Mouse (Mus musculus): Measurements from ENCODE around the gene Dnase2a.
A peak's percentile ranks its signal among the peaks of the same experiment; 100 is the strongest.

Gene Dnase2a

GRCm38 (mm10) chr8:84908421-84909161 is at the start of gene Dnase2a:
TSS of gene Dnase2a (plus strand) at chr8:84908560.
- peak; percentile 99 for DNase-seq (ENCODE audit: low spot score)

DNA sequence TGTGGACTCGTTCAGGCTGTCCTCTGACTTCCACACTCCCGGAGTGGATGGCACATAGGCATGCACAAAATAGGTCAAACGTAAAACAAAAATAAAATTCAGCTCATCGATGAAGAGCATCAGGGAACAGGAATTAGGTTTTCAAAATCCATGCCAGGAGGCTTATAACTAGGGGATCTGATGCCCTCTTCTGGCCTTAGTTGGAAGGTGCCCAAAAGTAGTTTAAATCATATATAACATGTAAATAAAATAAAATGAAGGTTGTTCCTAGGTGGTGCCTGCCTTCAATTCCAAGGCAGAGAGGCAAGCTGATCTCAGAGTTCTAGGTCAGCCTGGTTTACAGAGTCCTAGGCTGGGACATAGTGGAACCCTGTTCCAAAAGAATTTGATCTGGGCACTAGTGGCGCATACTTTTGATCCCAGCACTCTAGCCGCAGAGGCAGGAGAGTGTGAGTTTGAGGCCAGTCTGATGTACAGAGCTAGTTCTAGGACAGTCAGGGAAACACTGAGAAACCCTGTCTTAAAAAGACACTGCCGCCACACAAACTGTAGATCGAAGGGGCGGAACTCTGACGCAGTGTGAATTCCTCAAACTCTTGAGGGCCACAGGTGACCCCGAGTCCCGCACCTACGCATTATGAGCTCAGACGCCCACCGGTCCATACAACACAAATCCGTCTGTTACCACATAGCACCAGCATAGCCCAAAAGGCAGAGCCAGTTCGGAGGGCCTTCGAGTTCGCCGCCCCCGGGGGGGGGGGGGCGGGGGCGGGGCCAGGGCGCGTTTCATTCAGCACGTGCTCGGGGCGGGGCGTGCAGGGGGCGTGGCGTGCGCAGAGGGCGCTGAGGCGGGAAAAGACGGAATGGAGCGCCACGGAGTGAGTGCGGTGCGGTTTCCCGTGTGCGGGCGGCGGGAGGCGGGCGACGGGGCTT is 36.7 kb upstream of the Dnase2a start, which contains the start of gene Syce2:
Gene Syce2, plus strand, starts transcription at position 736 of the 933 bp plus-strand sequence.
- peak; percentile 68 for DNase-seq (ENCODE audit: low spot score)

GRCm38 (mm10) chr8:84872309-84872965 is 35.9 kb upstream of the Dnase2a start:
- DNase-seq (ENCODE audit: low spot score), result peak; percentile 54

GRCm38 (mm10) chr8:84873016-84873415 is 35.3 kb upstream of the Dnase2a start:
- no peak for DNase-seq (ENCODE audit: low spot score)

GRCm38 (mm10) chr8:84874339-84874738 is 34.0 kb upstream of the Dnase2a start:
- no peak for DNase-seq (ENCODE audit: low spot score)

GRCm38 (mm10) chr8:84877297-84878035 is 30.9 kb upstream of the Dnase2a start:
- no peak for DNase-seq (ENCODE audit: low spot score)

DNA sequence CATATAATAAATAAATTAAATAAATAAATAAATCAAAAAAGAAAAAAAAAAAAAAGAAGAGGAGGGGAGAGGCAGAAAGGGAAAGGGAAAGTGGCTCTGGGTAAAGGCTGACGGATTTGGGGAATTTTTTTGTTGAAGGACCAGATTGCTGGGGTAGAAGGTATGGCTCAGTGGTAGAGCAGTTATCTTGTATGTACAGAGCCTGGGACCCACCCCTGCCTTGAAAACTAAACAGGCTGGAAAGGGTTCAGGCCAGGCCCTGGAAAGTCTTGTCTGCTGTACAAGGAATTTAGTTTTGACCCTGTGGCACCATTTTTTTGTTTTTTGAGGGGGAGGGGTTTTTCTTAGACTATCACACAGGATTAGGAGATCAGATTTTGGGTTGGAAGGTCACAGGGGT is 29.4 kb upstream of the Dnase2a start:
- DNase-seq (ENCODE audit: low spot score), result no peak

DNA sequence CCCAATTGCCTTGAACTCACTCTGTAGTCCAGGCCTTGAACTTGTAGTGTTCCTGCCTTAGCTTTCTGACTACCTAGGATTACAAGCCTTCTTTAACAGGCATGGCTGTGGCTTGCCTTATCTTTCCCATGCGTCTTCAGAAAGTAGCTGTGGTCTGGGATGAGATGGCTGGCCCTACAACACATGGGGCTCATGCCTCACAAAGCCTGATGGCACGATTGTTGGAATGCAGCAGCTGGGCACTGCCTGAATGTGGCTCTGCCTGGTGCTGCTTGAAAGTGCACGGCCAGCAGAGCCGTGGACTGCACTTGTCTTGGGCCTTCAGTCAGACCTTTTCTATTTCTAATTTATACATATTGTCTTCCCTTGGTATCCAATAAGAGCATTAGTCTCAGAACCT is 23.6 kb upstream of the Dnase2a start:
- no peak for DNase-seq (ENCODE audit: low spot score)

DNA sequence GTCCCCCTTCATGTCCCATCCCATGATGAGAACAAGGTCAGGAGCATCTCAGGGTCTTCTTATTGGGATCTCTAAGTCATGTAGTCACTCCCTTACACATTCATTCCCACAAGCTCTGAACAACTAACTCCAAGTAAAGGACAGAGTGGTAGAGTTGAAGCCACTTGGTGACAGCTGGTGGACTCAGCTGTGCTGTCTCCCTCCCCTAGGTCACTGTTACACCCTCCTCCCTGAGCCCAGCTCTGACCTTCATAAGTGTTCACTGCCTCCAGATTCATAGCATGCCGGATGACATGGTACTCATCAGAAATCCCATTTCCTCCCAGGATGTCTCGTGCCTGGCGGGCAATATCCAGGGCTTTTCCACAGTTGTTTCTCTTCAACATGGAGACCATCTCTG is 20.1 kb upstream of the Dnase2a start:
- DNase-seq (ENCODE audit: low spot score), result no peak

DNA sequence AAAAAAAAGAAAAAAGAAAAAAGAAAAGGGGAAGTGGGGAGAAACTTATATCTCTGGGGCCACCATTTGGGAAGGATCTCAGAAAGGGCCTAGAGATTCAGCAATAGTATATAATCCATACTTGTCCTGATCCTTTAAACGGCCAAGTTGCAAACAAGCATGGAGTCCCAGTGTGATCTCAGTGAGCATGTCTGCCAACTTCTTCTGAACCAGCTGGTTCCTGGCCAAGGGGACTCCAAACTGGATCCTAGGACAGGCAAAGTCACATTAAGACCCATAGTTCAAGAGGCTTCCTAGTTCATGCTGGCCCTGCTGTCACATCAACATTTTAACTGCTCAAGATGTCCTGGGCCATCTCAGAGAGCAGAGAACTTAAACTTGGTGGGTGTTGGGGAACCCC is 19.2 kb upstream of the Dnase2a start:
- DNase-seq (ENCODE audit: low spot score), result no peak

DNA sequence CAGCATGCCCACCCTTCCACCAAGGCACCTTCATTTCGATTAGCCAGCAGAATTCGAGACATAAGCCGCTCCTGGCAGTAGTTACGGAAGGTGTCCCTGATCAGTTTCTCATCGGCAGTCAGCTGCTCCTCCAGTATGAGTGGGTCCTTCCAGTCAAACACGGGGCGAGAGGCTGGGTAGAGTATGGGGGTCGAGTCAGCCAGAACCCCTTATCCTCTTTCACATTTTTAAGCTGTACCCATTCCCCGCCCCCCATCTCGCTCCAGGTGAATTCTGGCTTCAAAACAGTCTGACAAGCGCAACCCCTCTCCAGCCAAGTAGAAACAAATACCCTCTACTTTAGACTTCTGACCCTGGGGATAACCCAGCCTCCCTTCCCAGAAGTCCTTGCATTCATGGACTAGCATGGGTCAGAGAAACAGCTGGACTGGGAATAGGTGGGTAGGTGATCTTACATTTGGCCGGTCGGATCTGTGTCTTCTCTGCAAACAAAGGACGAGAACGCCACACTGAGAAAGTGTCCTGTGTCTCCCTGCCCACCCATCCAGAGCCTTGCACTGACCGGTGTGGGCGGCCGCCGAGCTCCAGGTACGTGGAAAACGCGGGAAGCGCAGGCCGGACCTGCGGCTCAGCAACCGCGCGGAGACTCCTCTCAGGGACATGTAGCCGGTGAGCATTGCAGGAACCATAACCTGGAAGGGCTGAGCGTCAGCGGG is 15.2 kb upstream of the Dnase2a start:
- DNase-seq (ENCODE audit: low spot score), result no peak

GRCm38 (mm10) chr8:84893709-84894134 is 14.6 kb upstream of the Dnase2a start, which contains the start of gene Gcdh:
TSS of gene Gcdh (minus strand) at chr8:84893921.
- DNase-seq (ENCODE audit: low spot score), result peak; percentile 98

DNA sequence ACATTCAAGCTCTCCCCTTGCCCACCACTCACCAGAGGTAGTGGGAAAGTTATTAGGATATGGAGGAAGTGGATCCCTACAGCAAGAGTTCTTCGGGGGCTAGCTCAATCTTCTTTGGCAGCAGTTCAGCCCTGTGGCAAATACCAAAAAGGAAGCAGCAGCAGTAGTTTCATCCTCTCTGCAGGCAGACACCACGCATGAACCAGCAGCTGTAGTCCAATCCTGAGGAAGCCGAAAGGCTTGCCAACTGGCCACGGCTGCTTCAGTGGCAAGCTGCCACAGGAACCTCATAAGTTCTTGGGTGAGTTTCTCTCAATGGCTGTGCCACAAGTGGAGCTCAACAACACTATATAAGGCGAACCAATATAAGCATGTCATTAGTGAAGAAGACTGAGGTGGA is 12.4 kb upstream of the Dnase2a start:
- DNase-seq (ENCODE audit: low spot score), result no peak

GRCm38 (mm10) chr8:84901071-84901470 is 7.3 kb upstream of the Dnase2a start:
- no peak for DNase-seq (ENCODE audit: low spot score)

DNA sequence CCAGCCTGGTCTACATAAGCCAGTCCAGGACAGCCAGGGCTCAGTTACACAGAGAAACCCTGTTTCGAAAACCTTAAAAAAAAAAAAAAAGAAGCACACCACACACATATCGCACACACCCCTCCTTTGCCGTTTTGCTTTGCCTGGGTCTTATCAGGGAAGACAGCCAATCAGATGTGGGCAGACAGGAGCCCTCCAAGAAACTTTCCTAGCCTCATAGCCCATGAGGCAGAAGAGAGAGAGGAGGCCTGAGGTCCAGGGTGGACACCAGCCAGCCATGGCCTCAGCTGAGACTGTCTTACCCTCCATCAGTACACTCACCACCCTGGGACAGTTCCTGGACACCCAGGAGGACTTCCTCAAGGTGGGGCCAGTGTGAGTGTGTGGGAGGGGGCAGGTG is 6.6 kb upstream of the Dnase2a start, which contains the start of gene Klf1:
Gene Klf1, plus strand, starts transcription at position 177 of the 400 bp plus-strand sequence.
- DNase-seq (ENCODE audit: low spot score), result no peak

- DNase-seq (ENCODE audit: low spot score), result peak; percentile 44
Measured at GRCm38 (mm10) chr8:84902367-84902919, 5.9 kb upstream of the Dnase2a start.

GRCm38 (mm10) chr8:84902920-84903661 is 5.3 kb upstream of the Dnase2a start:
- DNase-seq (ENCODE audit: low spot score), result peak; percentile 89

DNA sequence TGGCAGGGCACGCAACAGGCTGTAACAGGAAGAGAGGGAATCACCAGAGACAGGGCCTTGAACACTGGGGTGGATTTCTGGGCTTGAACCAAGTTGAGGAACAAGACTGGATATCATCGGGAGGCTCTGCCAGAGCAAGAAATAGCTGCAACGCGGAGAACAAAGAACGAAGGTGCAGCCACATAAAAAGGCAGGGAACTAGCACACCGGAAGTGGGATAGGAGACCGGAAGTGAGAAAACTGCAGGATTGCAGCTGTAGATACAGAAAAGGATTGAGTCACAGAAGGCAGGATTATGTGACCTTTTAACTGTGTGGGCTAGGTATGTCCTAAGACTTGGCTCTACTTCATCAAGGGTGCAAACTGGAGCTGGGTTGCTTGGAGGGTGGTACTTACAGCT is 4.0 kb upstream of the Dnase2a start:
- no peak for DNase-seq (ENCODE audit: low spot score)

DNA sequence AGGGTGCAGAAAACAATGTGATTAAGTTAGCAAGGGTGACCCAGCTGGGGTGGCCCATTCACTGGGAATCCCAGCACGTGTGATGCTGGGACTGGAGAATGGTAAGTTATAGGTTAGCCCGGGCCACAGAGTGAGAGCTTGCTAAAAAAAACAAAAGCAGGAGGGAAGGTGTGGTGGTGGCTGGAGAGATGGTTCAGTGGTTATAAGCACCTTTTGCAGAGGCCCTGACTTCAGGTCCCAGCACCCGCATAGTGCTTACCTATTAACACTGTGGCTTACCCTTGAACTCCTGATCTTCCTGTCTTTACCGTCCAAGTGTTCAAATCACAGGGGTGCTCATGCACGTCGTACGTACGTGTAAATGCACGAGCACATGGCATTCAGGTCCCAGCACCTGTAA is 1.3 kb upstream of the Dnase2a start:
- DNase-seq (ENCODE audit: low spot score), result no peak

- DNase-seq (ENCODE audit: low spot score), result no peak
Measured at GRCm38 (mm10) chr8:84907493-84907892, 867 bp upstream of the Dnase2a start.

Measured in embryo, embryonic 10.5 days (tissue).